Mouse (Mus musculus): ENCODE data around the gene Cnih4. TPM values are rescaled to one million over a fixed set of nuclear protein-coding genes. Genes with fewer than 3 reads are reported as not detected.

The Cnih4 gene
- polyA plus RNA-seq (2016; fragmentation: Nextera tagmentation; extraction: Ambion mirVana) = 80.4 and 82.9 TPM in 2 replicates

GRCm38 (mm10) chr1:181143950-181144836 lies at the start of gene Cnih4, which contains the start of gene Nvl:
Cnih4 (plus strand) TSS chr1:181144693.
Nvl (minus strand) TSS chr1:181144204.
- peak; percentile 99 for ATAC-seq (ENCODE audit: low FRiP score)
- WGBS = under 1% methylated on average over 52 of the region's 52 CpGs
- peaks cover 32% of the 10 kb centered on the region for H3K4me1 ChIP-seq

GRCm38 (mm10) chr1:181117112-181117511 lies 27.4 kb upstream of the Cnih4 start:
- H3K4me1 ChIP-seq = no peaks in the 10 kb centered on the region
- ATAC-seq (ENCODE audit: low FRiP score) = no peak
- WGBS = 92% methylated on average over 4 of the region's 4 CpGs
- H3K4me3 ChIP-seq (replicated peaks) = no peak overlapping the region
- no peaks in the 10 kb centered on the region for H3K9me3 ChIP-seq
- no peak overlapping the region for H3K27ac ChIP-seq
- no peaks in the 10 kb centered on the region for H3K27me3 ChIP-seq
- H3K36me3 ChIP-seq (replicated peaks) = peaks cover 72% of the 10 kb centered on the region
- H3K9ac ChIP-seq = no peak overlapping the region
- no peak overlapping the region for H3K4me2 ChIP-seq

More at GRCm38 (mm10) chr1:181143950-181144836, at the start of gene Cnih4, which contains the start of gene Nvl:
- Histone ChIP-seq H3K27me3 (no peaks in the 10 kb centered on the region), H3K4me2 (peak within 1 kb of the TSS; percentile 72), H3K4me3 (replicated peaks) (peak within 1 kb of the TSS; percentile 77), H3K9me3 (no peaks in the 10 kb centered on the region), H3K36me3 (replicated peaks) (peaks cover 27% of the 10 kb centered on the region), H3K9ac (peak within 1 kb of the TSS; percentile 70), H3K27ac (peak within 1 kb of the TSS; percentile 88)

GRCm38 (mm10) chr1:181124145-181124544 lies 20.3 kb upstream of the Cnih4 start:
- no peaks in the 10 kb centered on the region for H3K27me3 ChIP-seq
- H3K36me3 ChIP-seq (replicated peaks) = peaks cover 82% of the 10 kb centered on the region
- H3K27ac ChIP-seq = no peak overlapping the region
- no peak for ATAC-seq (ENCODE audit: low FRiP score)
- H3K4me2 ChIP-seq = no peak overlapping the region
- 86% methylated on average over 2 of the region's 2 CpGs for WGBS
- H3K9ac ChIP-seq = no peak overlapping the region
- no peaks in the 10 kb centered on the region for H3K4me1 ChIP-seq
- H3K9me3 ChIP-seq = no peaks in the 10 kb centered on the region
- H3K4me3 ChIP-seq (replicated peaks) = no peak overlapping the region

- ATAC-seq (ENCODE audit: low FRiP score) = no peak
- Histone ChIP-seq H3K4me3 (replicated peaks) (no peak overlapping the region), H3K4me1 (no peaks in the 10 kb centered on the region), H3K27me3 (no peaks in the 10 kb centered on the region), H3K36me3 (replicated peaks) (peaks cover 85% of the 10 kb centered on the region), H3K9me3 (no peaks in the 10 kb centered on the region), H3K9ac (no peak overlapping the region), H3K4me2 (no peak overlapping the region), H3K27ac (no peak overlapping the region)
- 97% methylated on average over 3 of the region's 3 CpGs for WGBS
Observed at GRCm38 (mm10) chr1:181125916-181126315, 18.6 kb upstream of the Cnih4 start.

- Histone ChIP-seq H3K4me2 (no peak overlapping the region), H3K27me3 (no peaks in the 10 kb centered on the region), H3K9ac (no peak overlapping the region), H3K36me3 (replicated peaks) (peaks cover 81% of the 10 kb centered on the region), H3K4me1 (no peaks in the 10 kb centered on the region), H3K27ac (no peak overlapping the region), H3K9me3 (no peaks in the 10 kb centered on the region), H3K4me3 (replicated peaks) (no peak overlapping the region)
- no peak for ATAC-seq (ENCODE audit: low FRiP score)
- WGBS = 94% methylated on average over 9 of the region's 9 CpGs
Observed at GRCm38 (mm10) chr1:181126766-181127165, 17.7 kb upstream of the Cnih4 start.

GRCm38 (mm10) chr1:181131915-181132314 lies 12.6 kb upstream of the Cnih4 start:
- ATAC-seq (ENCODE audit: low FRiP score) = no peak
- Histone ChIP-seq H3K9ac (no peak overlapping the region), H3K4me1 (no peaks in the 10 kb centered on the region), H3K9me3 (no peaks in the 10 kb centered on the region), H3K27me3 (no peaks in the 10 kb centered on the region), H3K27ac (no peak overlapping the region), H3K36me3 (replicated peaks) (peaks cover 82% of the 10 kb centered on the region), H3K4me2 (no peak overlapping the region), H3K4me3 (replicated peaks) (no peak overlapping the region)
- WGBS = 90% methylated on average over 6 of the region's 6 CpGs

GRCm38 (mm10) chr1:181138730-181139129 lies 5.8 kb upstream of the Cnih4 start:
- H3K9ac ChIP-seq = no peak overlapping the region
- H3K9me3 ChIP-seq = no peaks in the 10 kb centered on the region
- H3K27ac ChIP-seq = no peak overlapping the region
- WGBS = 93% methylated on average over 7 of the region's 7 CpGs
- no peak overlapping the region for H3K4me3 ChIP-seq (replicated peaks)
- no peak overlapping the region for H3K4me2 ChIP-seq
- H3K27me3 ChIP-seq = no peaks in the 10 kb centered on the region
- H3K36me3 ChIP-seq (replicated peaks) = peaks cover 72% of the 10 kb centered on the region
- no peak for ATAC-seq (ENCODE audit: low FRiP score)
- peaks cover 12% of the 10 kb centered on the region for H3K4me1 ChIP-seq

- Histone ChIP-seq H3K9me3 (no peaks in the 10 kb centered on the region), H3K4me1 (peaks cover 32% of the 10 kb centered on the region), H3K4me3 (replicated peaks) (peak overlapping the region; percentile 77), H3K27me3 (no peaks in the 10 kb centered on the region), H3K27ac (peak overlapping the region; percentile 68; the same call in 1 of the 2 replicates), H3K9ac (peak overlapping the region; percentile 70), H3K36me3 (replicated peaks) (peaks cover 33% of the 10 kb centered on the region), H3K4me2 (peak overlapping the region; percentile 72)
- WGBS = under 1% methylated on average over 12 of the region's 12 CpGs
- peak; percentile 30; the same call in 1 of the 2 replicates for ATAC-seq (ENCODE audit: low FRiP score)
Observed at GRCm38 (mm10) chr1:181143609-181143949, 914 bp upstream of the Cnih4 start.

- Histone ChIP-seq H3K36me3 (replicated peaks) (peaks cover 19% of the 10 kb centered on the region), H3K4me1 (peaks cover 32% of the 10 kb centered on the region), H3K9ac (peak overlapping the region; percentile 63), H3K9me3 (no peaks in the 10 kb centered on the region), H3K4me2 (peak overlapping the region; percentile 72), H3K27ac (peak overlapping the region; percentile 88; the same call in 1 of the 2 replicates), H3K4me3 (replicated peaks) (peak overlapping the region; percentile 77), H3K27me3 (no peaks in the 10 kb centered on the region)
- 12% methylated on average over 12 of the region's 12 CpGs for whole genome bisulfite sequencing
- ATAC-seq (ENCODE audit: low FRiP score) = no peak
Observed at GRCm38 (mm10) chr1:181144966-181145365, 473 bp downstream of the Cnih4 start.

GRCm38 (mm10) chr1:181146187-181146586 lies 1.7 kb downstream of the Cnih4 start:
- H3K4me1 ChIP-seq = peaks cover 36% of the 10 kb centered on the region
- no peak overlapping the region for H3K4me3 ChIP-seq (replicated peaks)
- no peak for ATAC-seq (ENCODE audit: low FRiP score)
- no peaks in the 10 kb centered on the region for H3K27me3 ChIP-seq
- WGBS = 86% methylated on average over 2 of the region's 2 CpGs
- no peak overlapping the region for H3K4me2 ChIP-seq
- no peak overlapping the region for H3K9ac ChIP-seq
- H3K27ac ChIP-seq = no peak overlapping the region
- H3K36me3 ChIP-seq (replicated peaks) = peaks cover 7% of the 10 kb centered on the region; the same call in 1 of the 2 replicates
- H3K9me3 ChIP-seq = no peaks in the 10 kb centered on the region

GRCm38 (mm10) chr1:181148540-181148939 lies 4.0 kb downstream of the Cnih4 start:
- ATAC-seq (ENCODE audit: low FRiP score) = no peak
- Histone ChIP-seq H3K4me3 (replicated peaks) (no peak overlapping the region), H3K9ac (no peak overlapping the region), H3K36me3 (replicated peaks) (no peaks in the 10 kb centered on the region), H3K4me1 (peaks cover 40% of the 10 kb centered on the region), H3K27me3 (no peaks in the 10 kb centered on the region), H3K9me3 (no peaks in the 10 kb centered on the region), H3K27ac (peak overlapping the region; percentile 6; the same call in 1 of the 2 replicates), H3K4me2 (no peak overlapping the region)
- WGBS = 68% methylated on average over 5 of the region's 5 CpGs

GRCm38 (mm10) chr1:181149373-181150017 lies 5.0 kb downstream of the Cnih4 start:
- WGBS = 78% methylated on average over 3 of the region's 3 CpGs
- H3K4me3 ChIP-seq (replicated peaks) = no peak overlapping the region

More at GRCm38 (mm10) chr1:181149373-181150017, 5.0 kb downstream of the Cnih4 start:
- no peak overlapping the region for H3K27ac ChIP-seq
- ATAC-seq (ENCODE audit: low FRiP score) = no peak
- H3K27me3 ChIP-seq = no peaks in the 10 kb centered on the region
- H3K4me2 ChIP-seq = no peak overlapping the region
- 0 out of 2 replicates have a peak overlapping the region, but pooled peaks have one; percentile 7 for H3K9ac ChIP-seq
- H3K4me1 ChIP-seq = peaks cover 40% of the 10 kb centered on the region
- no peaks in the 10 kb centered on the region for H3K9me3 ChIP-seq
- peaks cover 4% of the 10 kb centered on the region; the same call in 1 of the 2 replicates for H3K36me3 ChIP-seq (replicated peaks)

All from forebrain, embryonic 12.5 days (tissue).